Mouse (Mus musculus): ENCODE data around the gene Gm7861.
"Not testable (repeated sequence)": the region's sequence is repeated elsewhere in the genome, so short reads cannot be mapped to it uniquely, and the experiment has no call there.

The Gm7861 gene

GRCm38 (mm10) chr8:21594408-21594807 lies at the start of gene Gm7861:
Gm7861 (minus strand) TSS chr8:21594508.
- not testable (repeated sequence) for DNase-seq (ENCODE audit: low spot score)

GRCm38 (mm10) chr8:21617883-21618282 lies 23.6 kb upstream of the Gm7861 start, which contains the start of gene Defa26:
Defa26 (plus strand) TSS chr8:21618183.
- DNase-seq (ENCODE audit: low spot score), result not testable (repeated sequence)

- not testable (repeated sequence) for DNase-seq (ENCODE audit: low spot score)
Observed at GRCm38 (mm10) chr8:21582706-21583105, 11.6 kb downstream of the Gm7861 start, which contains the start of gene Defa28. Defa28 (plus strand) TSS chr8:21583006.

- DNase-seq (ENCODE audit: low spot score), result not testable (repeated sequence)
Observed at GRCm38 (mm10) chr8:21565086-21565485, 29.2 kb downstream of the Gm7861 start, which contains the start of gene Defa37. Defa37 (plus strand) TSS chr8:21565386.

Data from spleen, adult 12 weeks (tissue).